Mouse (Mus musculus) liver, postnatal 0 days (tissue): Measurements from ENCODE around the gene Rpl7l1. TPM values are rescaled to one million over a fixed set of nuclear protein-coding genes. Genes with fewer than 3 reads are reported as not detected.

Experiments used
- ATAC-seq: fragments of 200-750 bp; cut with Nextera tagmentation; 2 replicates; pipeline ENCODE4 v1.8.0; 2017; ENCODE audit warnings: mild to moderate bottlenecking, moderate library complexity
- DNase-seq: peaks from one replicate; pipeline ENCODE4 v3.0.0-alpha.2; 2016
- H3K27ac ChIP-seq: fragments of 300-500 bp; sonication (generic); 2 replicates; pipeline ENCODE4 v1.5.1; 2014; ENCODE audit warnings: antibody characterized with exemption, moderate library complexity, mild to moderate bottlenecking, low read depth
- H3K27me3 ChIP-seq: fragments of 300-500 bp; sonication (generic); 2 replicates; pipeline ENCODE4 v1.6.1; 2014; ENCODE audit warnings: low read length, control low read depth, mixed read lengths; ENCODE audit not compliant: insufficient read depth
- H3K36me3 ChIP-seq: fragments of 300-500 bp; sonication (generic); replicated peaks from 2 replicates; pipeline ENCODE4 v1.6.1; 2014; ENCODE audit warnings: mild to moderate bottlenecking, control low read depth, low read length, moderate library complexity, mixed read lengths; ENCODE audit not compliant: insufficient read depth
- H3K4me1 ChIP-seq: fragments of 300-500 bp; sonication (generic); 2 replicates; pipeline ENCODE4 v1.6.1; 2014; ENCODE audit warnings: antibody characterized with exemption, mild to moderate bottlenecking, control low read depth; ENCODE audit not compliant: insufficient read depth
- H3K4me2 ChIP-seq: fragments of 300-500 bp; sonication (generic); 2 replicates; pipeline ENCODE4 v1.6.1; 2014; ENCODE audit warnings: low read depth, mild to moderate bottlenecking, low read length, moderate library complexity, mixed read lengths
- H3K4me3 ChIP-seq: fragments of 300-500 bp; sonication (generic); 2 replicates; pipeline ENCODE4 v1.5.1; 2014; ENCODE audit warnings: low read depth, low read length
- H3K9ac ChIP-seq: fragments of 300-500 bp; sonication (generic); replicated peaks from 2 replicates; pipeline ENCODE4 v1.6.1; 2014; ENCODE audit warnings: mild to moderate bottlenecking, moderate library complexity
- H3K9me3 ChIP-seq: fragments of 300-500 bp; sonication (generic); 2 replicates; pipeline ENCODE4 v1.6.1; 2016; ENCODE audit warnings: mild to moderate bottlenecking, control low read depth, low read length, mixed read lengths
- CTCF ChIP-seq: sonication (generic); IDR thresholded peaks from 2 replicates; pipeline ENCODE4 v1.5.1; 2016; ENCODE audit warnings: antibody characterized with exemption, low read depth
- EP300 ChIP-seq: IDR thresholded peaks from 2 replicates; pipeline ENCODE4 v1.6.1; 2016; ENCODE audit warnings: antibody characterized with exemption, low read depth, mild to moderate bottlenecking
- WGBS: fragments of 180-500 bp; shearing (Covaris S2); extraction: QIAGEN DNeasy Blood & Tissue Kit; methylation state at CpG from one replicate; pipeline ENCODE4 v1.1.7; 2014; ENCODE audit not compliant: insufficient replicate concordance; 5-methylcytosine and 5-hydroxymethylcytosine counted together
- polyA plus RNA-seq: library from polyadenylated mRNA; unstranded; fragments of >200 nt; fragmentation: Nextera tagmentation; extraction: Ambion mirVana; gene quantifications from 2 replicates; pipeline ENCODE4 v1.2.1, GENCODE M21; 2015

Rpl7l1 gene
- polyA plus RNA-seq, 1 experiment from 2014 or later: 63.6 TPM

DNA sequence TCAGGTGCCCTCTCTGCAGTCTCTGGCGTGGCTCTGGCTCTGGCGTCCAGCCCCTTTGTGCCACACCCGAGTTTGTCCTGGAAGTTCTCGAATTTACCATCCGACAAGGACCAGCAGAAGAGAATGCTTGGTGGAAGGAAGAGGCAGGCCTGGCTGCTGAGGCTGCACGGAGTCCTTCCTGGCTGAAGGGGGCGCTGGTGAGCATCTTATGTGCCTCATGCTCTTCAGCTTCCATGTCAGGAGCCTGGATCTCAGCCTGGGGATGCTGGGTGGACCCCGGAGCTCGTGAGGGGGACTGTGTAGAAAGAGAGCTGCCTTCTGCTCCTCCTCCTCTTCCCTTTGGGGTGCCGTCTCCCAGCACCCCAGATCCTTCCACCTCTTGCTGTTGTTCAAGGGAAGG lies 46.3 kb downstream of the Rpl7l1 start:
- Histone ChIP-seq H3K9me3 (peaks cover 2% of the 10 kb centered on the region; the same call in 1 of the 2 replicates), H3K36me3 (0 out of 2 replicates have a peak, but pooled peaks cover 4% of the 10 kb centered on the region), H3K4me1 (peaks cover 8% of the 10 kb centered on the region; the same call in 1 of the 2 replicates), H3K4me3 (no peak overlapping the region), H3K9ac (no peak overlapping the region), H3K4me2 (peak overlapping the region; percentile 5; the same call in 1 of the 2 replicates), H3K27ac (peak overlapping the region; percentile 91), H3K27me3 (no peaks in the 10 kb centered on the region)
- no peak for ATAC-seq
- peak; percentile 75 for TF ChIP-seq CTCF
- TF ChIP-seq EP300: no peak
- WGBS: 46% methylated on average over 10 of the region's 10 CpGs
- DNase-seq: peak; percentile 72

DNA sequence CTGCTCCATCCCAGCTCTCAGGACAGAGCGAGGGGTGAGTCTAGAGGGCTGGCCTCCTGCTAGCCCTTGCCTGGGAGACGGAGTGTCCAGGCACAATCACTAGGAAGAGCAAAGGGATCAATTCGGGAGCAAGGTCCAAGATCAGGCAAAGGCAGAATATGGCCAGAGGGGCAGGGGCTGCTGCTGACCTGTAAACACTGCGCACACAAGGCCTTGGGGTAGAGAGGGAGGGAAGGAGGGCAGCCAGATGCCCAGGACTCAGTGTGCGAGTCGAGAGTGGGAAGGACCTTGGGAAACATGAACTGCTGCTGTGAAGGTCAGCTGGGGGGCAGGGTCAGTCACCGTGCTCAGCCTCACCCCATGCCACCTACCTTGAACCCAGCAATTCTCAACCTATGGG lies 47.2 kb downstream of the Rpl7l1 start:
- ATAC-seq (peak; percentile 89), DNase-seq (peak; percentile 66)
- H3K4me3 ChIP-seq: no peak overlapping the region
- H3K36me3 ChIP-seq: 0 out of 2 replicates have a peak, but pooled peaks cover 2% of the 10 kb centered on the region
- peak overlapping the region; percentile 91 for H3K27ac ChIP-seq
- 49% methylated on average over 7 of the region's 7 CpGs for whole genome bisulfite sequencing
- H3K9me3 ChIP-seq: peaks cover 2% of the 10 kb centered on the region; the same call in 1 of the 2 replicates
- peak overlapping the region; percentile 26; the same call in 1 of the 2 replicates for H3K9ac ChIP-seq
- no peaks in the 10 kb centered on the region for H3K27me3 ChIP-seq
- TF ChIP-seq EP300: peak; percentile 73
- TF ChIP-seq CTCF: no peak
- H3K4me2 ChIP-seq: no peak overlapping the region
- peaks cover 8% of the 10 kb centered on the region; the same call in 1 of the 2 replicates for H3K4me1 ChIP-seq

DNA sequence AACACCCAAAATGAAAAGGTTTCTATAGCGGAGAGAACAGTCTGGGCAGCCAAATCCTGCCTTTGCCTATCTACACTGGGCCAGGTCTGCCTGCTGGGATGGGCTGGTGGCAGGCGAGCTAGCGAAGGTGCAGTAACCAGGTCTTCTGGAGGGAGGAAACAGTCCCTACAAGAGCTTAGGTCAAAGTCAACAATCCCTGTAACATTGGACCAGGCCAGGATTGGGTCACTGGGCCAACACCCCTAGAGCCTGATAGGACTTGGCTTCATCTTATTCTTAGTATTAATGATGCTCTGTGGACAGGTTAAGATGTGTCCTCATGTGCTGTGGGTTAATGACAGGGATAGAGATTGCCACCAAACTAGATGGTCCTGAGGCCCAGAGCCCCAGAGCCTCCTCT lies 48.4 kb downstream of the Rpl7l1 start:
- H3K9ac ChIP-seq: no peak overlapping the region
- H3K27ac ChIP-seq: peak overlapping the region; percentile 91
- ATAC-seq: peak; percentile 56
- 72% methylated on average over 3 of the region's 3 CpGs for WGBS
- 0 out of 2 replicates have a peak, but pooled peaks cover 2% of the 10 kb centered on the region for H3K36me3 ChIP-seq
- H3K4me2 ChIP-seq: no peak overlapping the region
- H3K4me1 ChIP-seq: peaks cover 13% of the 10 kb centered on the region; the same call in 1 of the 2 replicates
- H3K4me3 ChIP-seq: no peak overlapping the region
- H3K9me3 ChIP-seq: peaks cover 2% of the 10 kb centered on the region; the same call in 1 of the 2 replicates
- TF ChIP-seq CTCF (no peak), EP300 (peak; percentile 46; the same call in 1 of the 2 replicates)
- peak; percentile 40 for DNase-seq
- H3K27me3 ChIP-seq: no peaks in the 10 kb centered on the region

DNA sequence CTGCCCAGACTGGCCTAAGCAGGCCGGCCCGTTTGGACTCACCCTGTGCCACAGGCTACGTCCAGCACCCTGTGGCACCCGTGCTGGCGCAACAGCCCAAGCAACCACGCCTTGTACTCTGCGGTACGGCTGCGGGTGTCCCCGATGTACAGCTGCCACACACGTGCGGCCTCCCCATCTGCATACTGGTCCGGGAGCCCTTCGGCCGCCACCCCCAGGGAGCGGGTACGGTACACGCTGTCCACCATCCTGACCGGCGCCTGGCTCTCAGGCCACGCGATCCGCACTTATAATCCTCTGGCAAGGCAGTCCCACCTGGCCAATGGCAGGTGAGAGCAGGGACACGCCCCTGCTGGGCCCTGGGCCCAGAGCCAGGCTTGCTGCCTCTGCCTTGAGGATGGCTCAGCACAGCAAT lies 53.6 kb downstream of the Rpl7l1 start, which contains the start of gene Gnmt:
Gene Gnmt (minus strand): TSS at position 265 of the 415 bp plus-strand sequence.
- DNase-seq (peak; percentile 85), ATAC-seq (peak; percentile 86)
- H3K27me3 ChIP-seq: no peaks in the 10 kb centered on the region
- peaks cover 19% of the 10 kb centered on the region for H3K36me3 ChIP-seq
- TF ChIP-seq EP300 (peak; percentile 49; the same call in 1 of the 2 replicates), CTCF (no peak)
- peak within 1 kb of the TSS; percentile 79 for H3K9ac ChIP-seq
- H3K4me3 ChIP-seq: peak within 1 kb of the TSS; percentile 55
- WGBS: 22% methylated on average over 24 of the region's 24 CpGs
- H3K27ac ChIP-seq: peak within 1 kb of the TSS; percentile 91
- peak within 1 kb of the TSS; percentile 64 for H3K4me2 ChIP-seq
- no peaks in the 10 kb centered on the region for H3K9me3 ChIP-seq
- 0 out of 2 replicates have a peak, but pooled peaks cover 7% of the 10 kb centered on the region for H3K4me1 ChIP-seq

- TF ChIP-seq CTCF: no peak
- TF ChIP-seq EP300: no peak
- Histone ChIP-seq H3K9me3 (no peaks in the 10 kb centered on the region), H3K4me1 (0 out of 2 replicates have a peak, but pooled peaks cover 7% of the 10 kb centered on the region), H3K4me3 (peak overlapping the region; percentile 55), H3K4me2 (peak overlapping the region; percentile 64), H3K9ac (peak overlapping the region; percentile 79), H3K27ac (peak overlapping the region; percentile 91), H3K27me3 (no peaks in the 10 kb centered on the region), H3K36me3 (peaks cover 24% of the 10 kb centered on the region)
- ATAC-seq (peak; percentile 32), DNase-seq (no peak)
- WGBS: 52% methylated on average over 11 of the region's 11 CpGs
These were observed 54.0 kb downstream of the Rpl7l1 start for GRCm38 (mm10) chr17:46728496-46728895.

GRCm38 (mm10) chr17:46728021-46728420 lies 54.5 kb downstream of the Rpl7l1 start:
- DNase-seq: peak; percentile 56
- H3K4me1 ChIP-seq: 0 out of 2 replicates have a peak, but pooled peaks cover 7% of the 10 kb centered on the region
- ATAC-seq: 0 out of 2 replicates have a peak, but pooled peaks have one; percentile 14
- H3K36me3 ChIP-seq: peaks cover 28% of the 10 kb centered on the region
- WGBS: 37% methylated on average over 6 of the region's 6 CpGs
- peak overlapping the region; percentile 64 for H3K4me2 ChIP-seq
- TF ChIP-seq EP300 (no peak), CTCF (peak; percentile 58)
- peak overlapping the region; percentile 91 for H3K27ac ChIP-seq
- H3K4me3 ChIP-seq: peak overlapping the region; percentile 55
- no peaks in the 10 kb centered on the region for H3K27me3 ChIP-seq
- peak overlapping the region; percentile 79 for H3K9ac ChIP-seq
- no peaks in the 10 kb centered on the region for H3K9me3 ChIP-seq
